Mouse (Mus musculus) adrenal gland, adult 8-10 months (tissue): ENCODE results near the gene Fam71f1. TPM values are rescaled to one million over a fixed set of nuclear protein-coding genes. Genes with fewer than 3 reads are reported as not detected.
A peak's percentile ranks its signal among the peaks of the same experiment; 100 is the strongest.

Experiments used
- DNase-seq: peaks from one replicate; pipeline ENCODE4 v3.0.0; 2022
- total RNA-seq, 4 experiments: library from RNA; stranded (reverse); gene quantifications; 2 replicates each; pipeline ENCODE4 v1.2.4; 2022

The Fam71f1 gene
- total RNA-seq, result not detected

DNA sequence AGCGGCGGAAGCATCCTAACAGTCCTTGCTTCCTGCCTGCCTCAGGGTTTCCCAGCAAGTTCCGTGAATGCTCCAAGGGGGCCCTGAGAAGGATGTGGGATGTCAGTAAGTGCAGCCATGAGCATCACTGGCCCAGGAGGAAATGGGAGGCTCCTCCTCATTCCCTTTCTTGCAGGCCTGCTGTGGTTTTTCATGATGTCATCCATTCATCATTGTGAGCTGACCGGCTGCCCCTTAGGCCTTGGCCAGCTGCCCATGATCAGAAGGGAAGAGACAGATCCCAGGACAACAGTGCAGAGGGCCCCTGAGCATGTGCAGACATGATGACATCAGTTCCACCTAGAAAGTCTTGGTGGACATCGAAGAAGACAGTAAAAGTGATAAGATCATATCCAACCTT is at the start of gene Fam71f1:
Gene Fam71f1, plus strand, starts transcription at position 262 of the 400 bp plus-strand sequence.
- DNase-seq, result peak; percentile 67

DNA sequence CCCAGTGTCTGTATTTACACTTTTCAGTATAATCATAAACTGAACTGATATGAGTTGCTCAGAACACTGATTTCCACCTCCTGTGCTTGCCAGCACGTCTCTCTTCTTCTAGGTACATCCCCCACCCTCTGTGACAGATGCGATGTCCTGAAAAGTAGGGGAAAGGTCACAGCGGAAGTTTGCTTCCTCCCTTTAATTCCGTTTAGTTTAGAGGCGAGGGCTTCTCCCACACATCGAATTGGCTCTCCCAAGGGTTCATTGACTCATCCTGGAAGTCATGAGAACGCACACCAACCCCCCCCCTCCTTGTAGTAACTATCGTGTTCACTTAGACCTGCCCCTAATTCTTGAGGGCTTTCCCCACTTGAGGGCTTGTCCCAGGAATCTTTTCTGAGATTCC is 48.0 kb upstream of the Fam71f1 start:
- DNase-seq, result no peak

DNA sequence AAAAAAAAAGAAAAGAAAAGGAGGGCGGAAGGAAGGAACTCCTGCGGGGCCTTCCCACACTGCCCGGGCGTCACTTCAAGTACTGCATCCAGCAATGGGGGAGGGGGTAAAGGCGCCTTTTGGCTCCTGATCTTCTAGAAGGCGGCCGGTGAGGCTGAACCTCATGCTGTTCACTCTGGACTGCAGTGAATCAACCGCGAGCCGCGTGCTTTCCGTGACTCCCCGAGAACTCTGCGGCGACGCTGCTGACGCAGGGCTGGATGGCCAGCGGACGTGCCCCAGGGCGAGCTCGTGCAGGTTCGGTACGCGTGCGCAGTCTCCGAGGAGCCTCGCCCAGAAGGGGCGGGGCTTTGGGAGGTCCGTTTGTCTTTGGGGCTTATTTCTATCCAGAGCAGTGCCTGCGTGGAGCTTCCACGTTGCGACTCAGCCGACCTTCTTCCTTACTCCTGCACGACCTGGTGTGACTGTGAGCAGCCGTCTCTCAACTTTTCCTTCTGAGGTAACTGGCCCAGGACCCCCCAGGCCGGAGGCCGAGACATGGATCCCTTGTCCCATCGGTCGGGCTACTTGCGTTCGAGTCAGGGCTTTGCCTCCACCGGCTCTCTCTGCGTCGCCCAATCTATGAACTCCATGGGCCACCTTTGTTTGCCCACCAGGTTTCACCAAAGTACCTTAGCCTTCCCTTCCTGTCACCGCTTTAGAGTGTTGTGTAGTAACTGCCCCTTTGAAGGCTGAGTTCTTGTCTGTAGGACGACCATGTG is 46.4 kb upstream of the Fam71f1 start, which contains the start of gene Hilpda:
Gene Hilpda, plus strand, starts transcription at position 177 of the 761 bp plus-strand sequence.
- peak; percentile 94 for DNase-seq

DNA sequence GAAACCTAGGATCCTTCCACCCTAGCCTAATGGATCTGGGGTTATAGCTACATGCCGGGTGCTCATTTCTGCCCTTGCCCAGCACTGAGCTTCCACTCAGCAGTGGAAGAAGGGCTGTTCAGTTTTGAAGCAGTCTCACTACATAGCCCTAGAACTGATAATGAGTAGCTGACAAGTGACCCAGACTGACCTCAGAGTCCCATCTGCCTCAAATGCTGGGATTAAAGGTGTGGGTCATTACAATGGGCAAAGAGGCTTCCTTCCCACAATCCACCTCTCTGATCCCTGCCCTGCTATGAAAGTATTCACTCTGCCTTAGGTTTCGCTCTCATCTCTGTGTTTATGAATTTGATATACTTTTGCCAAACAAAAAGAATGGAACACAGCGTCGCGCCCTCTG is 42.2 kb upstream of the Fam71f1 start:
- DNase-seq, result no peak

DNA sequence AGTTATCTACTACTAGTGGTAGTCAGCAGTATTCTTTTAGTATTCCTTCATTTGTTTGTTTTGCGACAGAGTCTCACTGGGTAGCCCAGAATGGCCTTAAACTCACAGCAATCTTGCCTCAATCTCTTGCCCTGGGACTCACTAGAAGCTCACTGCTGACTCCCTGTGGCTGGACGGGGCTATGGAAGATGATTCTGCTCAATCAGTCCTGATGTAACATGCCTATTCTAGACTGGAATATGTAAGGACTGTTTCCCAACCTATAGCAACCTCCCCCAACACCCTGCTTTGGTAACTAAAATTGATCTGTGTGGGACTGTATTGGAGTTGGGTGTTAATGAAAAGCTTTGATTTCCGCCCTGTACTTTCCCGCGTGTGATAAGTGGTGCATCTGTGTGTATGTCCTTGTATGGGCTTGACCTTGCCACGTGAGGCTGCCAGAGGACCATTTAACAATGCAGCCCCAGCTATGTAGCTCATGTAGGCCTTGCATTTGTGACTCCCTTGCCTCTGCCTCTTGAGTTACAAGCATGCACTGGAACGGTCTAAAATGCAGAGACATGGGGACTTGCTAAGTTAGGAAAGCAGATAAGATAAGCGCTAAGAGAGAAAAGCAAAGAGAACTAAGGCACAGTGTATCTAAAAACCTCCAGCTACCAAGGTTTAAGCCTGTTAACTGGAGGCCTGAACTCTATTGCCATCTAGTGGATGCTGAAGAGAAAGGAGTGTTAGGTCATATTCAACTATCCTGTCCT is 40.2 kb upstream of the Fam71f1 start:
- no peak for DNase-seq

DNA sequence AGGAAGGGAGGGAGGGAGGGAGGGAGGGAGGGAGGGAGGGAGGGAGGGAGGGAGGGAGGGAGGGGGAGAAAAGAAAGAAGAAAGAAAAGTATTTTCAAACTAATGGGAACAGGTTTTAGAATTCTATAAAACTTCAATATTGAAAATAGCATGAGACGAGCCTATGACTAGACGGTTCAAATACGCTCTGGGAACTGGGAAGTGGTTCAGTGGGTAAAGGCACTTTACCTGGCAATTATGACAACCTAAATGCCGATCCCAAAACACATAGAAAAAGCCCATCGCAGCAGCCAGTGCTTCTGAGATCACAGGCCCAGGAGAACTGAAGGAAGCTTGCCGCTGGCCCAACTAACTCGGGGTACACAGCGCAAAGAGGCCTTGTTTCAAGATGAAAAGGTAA is 39.6 kb upstream of the Fam71f1 start, which contains the start of gene Fam71f2:
Gene Fam71f2, plus strand, starts transcription at position 301 of the 400 bp plus-strand sequence.
- DNase-seq, result no peak

DNA sequence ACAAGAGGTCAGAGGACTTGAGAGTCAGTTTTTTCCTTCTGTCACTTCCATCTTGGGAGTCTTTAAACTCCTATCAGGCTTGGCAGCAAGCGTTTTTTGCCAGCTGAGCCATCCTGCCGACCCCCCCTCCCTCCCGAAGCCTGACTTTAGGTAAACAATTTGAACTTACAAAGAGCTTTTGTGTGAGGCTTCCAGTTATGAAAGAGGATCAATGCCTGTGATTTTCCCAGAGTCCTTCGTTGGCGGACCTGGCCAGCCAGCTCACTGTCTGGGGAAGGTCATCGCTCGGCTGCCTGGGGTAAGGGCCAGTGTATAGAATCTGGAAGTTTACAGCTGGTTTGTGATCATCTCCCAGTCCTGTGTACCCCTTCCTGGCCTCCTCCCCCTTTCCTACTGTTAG is 38.3 kb upstream of the Fam71f1 start:
- DNase-seq, result no peak

DNA sequence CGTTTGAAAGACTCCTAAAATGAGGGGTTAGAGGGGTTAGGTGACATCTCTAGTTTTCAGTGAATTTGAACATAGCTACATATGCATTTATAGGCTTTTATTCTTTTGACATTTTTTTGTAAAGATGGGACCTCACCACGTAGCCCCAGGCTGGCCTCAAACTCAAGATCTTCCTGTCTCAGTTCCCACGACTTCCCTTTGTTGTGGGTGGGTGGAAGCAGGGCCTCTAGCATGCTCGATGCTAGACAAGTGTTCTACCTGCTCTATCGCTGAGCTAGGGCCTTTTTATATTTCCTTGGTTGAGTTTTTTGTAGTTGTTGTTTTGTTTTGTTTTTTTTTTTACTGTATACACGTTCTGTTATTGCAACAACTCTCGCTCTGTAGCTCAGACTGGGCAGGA is 32.1 kb upstream of the Fam71f1 start:
- DNase-seq, result no peak

DNA sequence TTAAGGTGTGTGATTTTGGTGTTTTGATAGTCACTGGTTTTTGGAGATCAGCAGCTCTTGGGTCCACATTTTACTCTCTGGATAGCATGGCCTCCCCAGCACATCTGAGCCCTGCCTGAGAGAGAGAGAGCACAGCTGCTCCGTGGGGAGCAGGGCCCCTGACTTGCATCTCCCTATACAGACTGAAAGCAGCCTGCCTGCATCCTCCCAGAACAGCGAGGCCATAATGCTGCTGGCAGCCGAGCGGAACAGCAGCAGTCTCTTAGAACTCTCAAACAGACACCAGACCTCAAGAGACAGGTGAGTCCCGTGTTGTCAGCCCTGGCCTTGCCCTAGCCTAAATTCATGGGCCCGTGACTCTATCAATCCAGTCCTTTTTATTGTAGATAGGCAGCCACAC is 31.5 kb upstream of the Fam71f1 start:
- no peak for DNase-seq

DNA sequence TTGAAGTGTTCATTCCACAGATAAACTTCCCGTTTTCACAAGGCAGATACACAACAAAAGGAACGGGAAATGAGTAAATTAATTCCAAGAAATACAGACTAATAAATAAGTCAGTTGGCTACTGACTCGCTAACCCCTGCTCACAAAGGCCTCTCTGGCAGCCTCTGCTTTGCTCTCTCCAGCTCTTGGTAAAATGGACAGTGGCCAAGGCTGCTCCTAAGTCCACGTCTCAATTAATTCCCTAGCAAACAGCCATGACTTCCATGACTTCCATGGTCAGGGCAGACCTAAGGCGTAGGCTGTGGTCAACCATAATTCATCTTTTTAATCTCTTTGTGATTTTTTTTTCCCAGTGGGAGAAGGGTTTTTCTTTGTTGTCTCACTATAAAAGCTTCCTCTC is 31.0 kb upstream of the Fam71f1 start:
- DNase-seq, result no peak

DNA sequence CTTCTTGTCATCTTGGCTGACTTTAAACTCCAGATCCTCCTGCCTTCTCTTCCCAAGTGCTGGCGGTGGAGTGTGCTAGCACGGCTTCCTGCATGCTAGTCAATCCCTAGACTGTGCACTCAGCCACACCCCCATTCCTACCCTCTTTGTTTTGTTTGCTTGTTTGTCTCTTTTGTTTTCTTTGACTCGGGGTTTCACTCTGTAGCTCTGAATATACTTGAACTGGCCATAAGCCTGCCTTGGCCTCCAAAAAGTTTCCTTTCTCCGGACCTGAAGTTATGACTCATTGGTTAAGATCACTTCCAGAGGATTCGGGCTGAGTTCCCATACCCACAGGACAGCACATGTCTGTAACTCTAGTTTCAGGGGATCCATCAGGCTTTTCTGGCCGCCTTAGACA is 30.3 kb upstream of the Fam71f1 start:
- no peak for DNase-seq

DNA sequence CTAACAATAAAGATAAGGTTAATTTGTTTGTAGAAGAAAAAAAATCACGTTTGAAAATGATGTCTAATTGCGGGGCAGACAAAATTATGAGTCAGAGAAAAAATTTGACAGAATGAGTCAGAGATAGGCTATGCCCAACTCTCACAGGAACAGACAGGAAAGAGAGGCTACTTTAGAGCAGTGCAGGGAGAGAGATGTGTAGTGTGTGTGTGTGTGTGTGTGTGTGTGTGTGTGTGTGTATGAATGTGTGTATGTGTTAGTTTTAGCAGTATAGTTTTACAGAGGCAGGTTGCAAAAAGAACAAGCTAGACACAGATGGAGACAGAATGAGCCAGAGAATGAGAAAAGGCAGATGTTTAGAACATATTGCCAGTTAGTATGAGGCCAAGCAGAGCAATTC is 19.8 kb upstream of the Fam71f1 start:
- DNase-seq, result no peak

DNA sequence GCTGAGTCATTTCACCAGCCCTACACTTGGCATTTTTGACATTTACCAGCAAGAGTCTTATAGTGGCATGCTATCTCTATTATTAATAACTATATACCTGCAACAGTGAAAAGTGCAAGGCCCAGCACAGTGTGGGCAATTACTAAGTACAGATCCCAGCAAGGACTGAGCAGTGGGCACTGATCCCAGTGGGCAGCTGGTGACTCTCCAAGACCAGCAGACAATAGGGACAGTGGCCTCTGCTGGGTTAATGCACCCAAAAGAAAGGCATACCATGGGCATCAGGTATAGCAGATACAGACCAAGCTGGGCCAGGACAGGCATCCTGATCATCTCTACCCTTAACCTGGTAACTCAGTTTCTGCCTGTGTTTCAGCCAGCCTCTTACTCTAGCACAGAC is 15.7 kb upstream of the Fam71f1 start:
- DNase-seq, result no peak

DNA sequence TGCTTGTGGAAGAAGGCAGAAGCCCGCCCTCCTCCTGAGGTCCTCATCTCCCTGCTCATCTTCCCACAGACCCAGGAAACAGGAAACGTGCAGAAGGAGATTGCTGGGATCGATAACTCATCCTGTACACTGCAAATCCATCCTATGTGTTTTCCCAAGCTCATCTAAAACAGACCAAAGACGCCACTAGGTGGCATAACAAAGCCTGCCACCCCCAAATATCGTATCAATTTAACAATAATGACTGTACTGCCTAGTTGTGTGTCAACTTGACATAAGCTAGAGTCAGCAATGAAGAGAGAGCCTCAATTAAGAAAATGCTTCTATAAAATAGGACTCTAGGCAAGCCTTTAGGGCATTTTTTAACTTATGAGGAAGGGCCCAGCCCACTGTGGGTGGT is 15.2 kb upstream of the Fam71f1 start:
- DNase-seq, result no peak

DNA sequence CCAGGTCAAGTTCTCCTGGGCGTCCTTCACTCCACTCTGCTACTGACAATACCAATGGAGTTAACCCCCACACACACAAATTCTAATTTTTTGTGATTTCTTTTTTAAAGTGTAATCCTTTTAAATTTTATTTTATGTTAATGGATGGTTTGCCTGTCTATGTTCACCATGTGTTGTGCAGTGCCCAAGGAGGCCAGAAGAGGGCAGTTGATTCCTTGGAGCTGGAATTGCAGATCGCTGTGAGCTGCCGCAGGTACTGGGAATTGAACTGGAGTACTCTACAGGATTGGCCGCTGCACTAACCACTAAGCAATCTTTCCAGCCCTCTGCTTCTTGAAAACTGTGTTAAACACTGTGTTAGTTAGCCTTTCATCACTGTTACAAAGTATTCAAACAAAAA is 13.5 kb upstream of the Fam71f1 start:
- DNase-seq, result no peak

DNA sequence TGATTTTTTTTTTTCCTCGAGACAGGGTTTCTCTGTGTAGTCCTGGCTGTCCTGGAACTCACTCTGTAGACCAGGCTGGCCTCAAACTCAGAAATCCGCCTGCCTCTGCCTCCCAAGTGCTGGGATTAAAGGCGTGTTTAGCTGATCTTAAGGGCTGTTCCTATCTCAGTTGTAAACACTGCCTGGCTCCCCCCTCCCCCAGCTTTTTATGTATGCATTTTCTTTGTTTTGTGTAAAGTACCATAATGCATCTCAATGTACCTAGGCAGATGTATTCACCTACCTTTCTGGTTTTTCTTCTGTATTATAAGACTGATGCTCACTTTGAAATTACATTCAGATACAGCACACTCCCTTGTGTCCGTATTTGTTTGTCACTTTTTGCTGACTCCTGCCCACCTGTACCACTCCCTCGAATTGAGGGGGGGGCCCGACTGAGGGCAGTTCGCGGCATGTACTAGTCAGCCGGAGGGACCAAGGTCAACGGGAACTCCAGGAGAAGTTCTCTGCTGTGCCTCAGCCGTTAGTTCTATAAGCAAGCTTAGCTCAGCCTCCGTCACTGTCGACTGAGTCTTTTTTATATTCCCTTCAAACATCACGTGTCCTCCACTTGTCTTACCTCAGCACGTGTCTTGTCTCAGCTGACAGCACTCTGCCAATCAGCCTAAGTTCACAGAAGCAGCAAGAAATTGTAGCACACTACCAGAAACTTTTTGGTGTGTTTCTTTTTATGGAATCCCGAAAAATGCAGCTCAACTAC is 9.9 kb upstream of the Fam71f1 start:
- no peak for DNase-seq

DNA sequence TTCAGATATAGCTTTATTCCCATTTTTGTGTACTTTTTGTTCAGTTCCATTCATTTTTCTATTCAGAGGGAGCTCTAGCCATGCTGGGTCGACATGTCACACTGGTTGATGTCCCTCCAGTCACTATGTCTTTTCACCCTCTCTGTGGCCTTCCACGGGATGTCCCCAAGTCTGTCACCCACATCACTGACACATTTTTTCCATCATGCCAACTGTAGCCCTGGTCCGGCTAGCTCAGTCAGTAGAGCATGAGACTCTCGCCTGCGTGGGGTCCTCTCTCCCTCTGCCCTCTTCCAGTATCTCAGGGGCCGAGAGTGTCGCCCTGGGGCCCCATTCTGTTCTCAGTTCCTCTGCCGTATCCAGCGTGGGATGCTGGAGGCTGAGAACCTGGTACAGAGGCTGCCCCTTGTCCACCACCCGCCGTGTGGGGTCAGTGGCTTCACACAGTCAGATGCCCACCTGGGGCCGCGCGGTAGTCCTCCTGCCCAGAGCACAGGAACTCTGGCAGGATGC is 5.2 kb upstream of the Fam71f1 start:
- no peak for DNase-seq

DNA sequence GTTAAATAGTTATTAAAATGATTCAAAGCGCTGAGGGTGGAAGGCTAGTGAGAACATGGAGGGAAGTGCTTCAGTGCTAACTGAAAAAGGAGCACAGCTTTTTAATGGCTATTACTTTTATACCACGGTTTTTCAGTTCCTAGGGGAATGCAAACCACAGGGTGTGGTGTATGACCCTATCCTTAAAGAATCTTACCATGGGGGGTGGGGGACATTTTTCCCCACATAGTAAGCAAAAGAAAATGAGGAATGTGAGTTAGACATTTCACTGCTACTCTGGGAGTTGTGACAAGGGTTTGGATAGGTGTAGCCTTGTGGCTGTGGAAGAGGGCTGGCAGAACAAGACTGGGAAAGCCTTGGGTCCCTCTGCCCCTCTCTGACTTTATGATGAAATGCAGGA is 1.7 kb upstream of the Fam71f1 start:
- no peak for DNase-seq

DNA sequence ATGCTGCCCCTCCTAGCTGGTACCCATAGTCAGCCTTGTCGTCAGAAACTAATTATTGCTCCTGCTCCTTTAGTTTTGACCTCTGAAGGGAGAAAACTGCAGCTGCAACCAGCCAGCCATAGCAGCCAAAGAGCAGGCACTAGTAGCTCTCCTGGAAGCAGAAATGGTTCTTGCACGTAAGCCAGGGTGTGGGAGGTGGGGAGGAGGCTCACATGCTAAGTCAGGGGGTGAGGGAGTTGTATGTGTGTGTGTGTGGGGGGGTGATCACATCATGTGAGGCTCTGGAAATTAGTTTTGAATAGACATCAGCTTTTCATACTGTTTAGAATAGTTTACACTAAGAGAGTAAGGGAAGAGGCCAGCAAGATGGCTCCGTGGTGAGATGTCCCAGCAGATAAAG is 999 bp upstream of the Fam71f1 start:
- DNase-seq, result no peak

DNA sequence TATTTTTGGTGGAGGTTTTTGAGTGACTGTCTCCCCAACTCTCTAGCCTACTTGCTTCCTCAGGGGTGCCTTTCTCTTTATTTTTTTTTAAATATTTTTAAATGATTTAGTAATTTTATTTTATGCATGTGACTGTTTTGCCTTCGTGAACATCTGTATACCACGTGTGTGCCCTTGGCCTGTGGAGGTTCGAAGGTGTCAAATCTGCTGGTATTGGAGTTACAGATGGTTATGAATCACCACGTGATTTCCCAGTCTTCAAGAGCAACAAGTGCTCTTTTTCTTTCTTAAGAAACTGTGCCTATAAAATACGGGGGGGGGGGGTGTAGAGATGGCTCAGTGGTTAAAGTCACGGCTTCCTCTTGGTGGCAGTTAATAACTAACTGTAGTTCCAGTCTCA is 2.6 kb downstream of the Fam71f1 start:
- no peak for DNase-seq

DNA sequence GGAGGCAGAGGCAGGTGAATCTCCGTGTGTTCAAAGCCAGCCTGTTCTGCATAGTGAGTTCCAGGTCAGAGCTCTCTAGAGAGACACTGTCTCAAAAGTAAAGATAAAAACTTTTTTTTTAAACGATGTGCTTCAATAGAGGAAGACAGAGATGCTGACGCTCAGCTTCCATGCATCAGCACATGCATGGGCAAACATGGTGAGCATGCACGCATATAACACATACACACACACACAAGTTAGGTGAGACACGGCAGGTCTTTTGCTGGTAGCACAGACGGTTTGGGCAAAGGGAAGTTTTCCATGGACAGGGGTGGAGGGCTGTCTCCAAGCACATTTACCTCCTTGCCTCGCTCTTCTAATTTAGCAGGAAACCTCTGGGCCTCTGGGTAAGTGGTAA is 3.2 kb downstream of the Fam71f1 start:
- no peak for DNase-seq

DNA sequence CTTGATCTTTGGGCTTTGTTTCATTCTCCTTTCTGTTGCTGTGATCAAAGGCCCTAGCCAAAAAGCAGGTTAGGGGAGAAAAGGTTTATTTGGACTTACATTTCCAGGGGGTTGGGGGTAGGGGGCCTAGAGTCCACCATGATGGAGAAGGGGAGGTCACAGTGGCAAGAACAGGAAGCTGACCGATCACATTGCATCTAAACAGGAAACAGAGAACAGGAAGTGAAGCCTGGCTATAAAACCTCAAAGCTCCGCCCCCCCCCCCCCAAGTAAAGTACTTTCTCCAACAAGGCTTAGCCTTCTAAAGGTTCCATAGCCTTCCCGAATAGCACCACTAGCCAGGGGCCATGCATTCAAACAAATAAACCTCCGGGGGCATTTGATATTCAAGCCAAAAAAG is 3.8 kb downstream of the Fam71f1 start:
- DNase-seq, result no peak

DNA sequence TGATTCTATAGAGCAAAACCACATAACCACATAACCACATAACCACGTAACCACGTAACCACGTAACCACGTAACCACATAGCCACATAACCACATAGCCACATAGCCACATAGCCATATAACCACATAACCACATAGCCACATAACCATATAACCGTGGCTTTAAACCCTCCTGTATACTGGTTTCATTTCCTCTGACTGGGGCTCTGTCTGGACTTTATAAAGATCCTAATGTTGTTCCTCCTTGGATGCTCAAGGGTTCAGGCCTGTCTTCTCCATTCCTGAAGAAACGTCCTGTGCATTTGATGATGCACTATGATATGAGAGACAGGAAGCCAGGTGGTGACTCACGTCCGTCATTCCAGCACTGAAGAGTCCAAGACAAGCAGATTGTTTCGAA is 8.0 kb downstream of the Fam71f1 start:
- DNase-seq, result no peak
